Mouse (Mus musculus) layer of hippocampus, adult 9-10 months (tissue): Measurements from ENCODE around the gene Speer4b.
"Not testable (repeated sequence)": the region's sequence is repeated elsewhere in the genome, so short reads cannot be mapped to it uniquely, and the experiment has no call there.

Source experiments
- DNase-seq: peaks from one replicate; pipeline ENCODE4 v3.0.0; 2022; ENCODE audit warnings: low spot score

Gene Speer4b

DNA sequence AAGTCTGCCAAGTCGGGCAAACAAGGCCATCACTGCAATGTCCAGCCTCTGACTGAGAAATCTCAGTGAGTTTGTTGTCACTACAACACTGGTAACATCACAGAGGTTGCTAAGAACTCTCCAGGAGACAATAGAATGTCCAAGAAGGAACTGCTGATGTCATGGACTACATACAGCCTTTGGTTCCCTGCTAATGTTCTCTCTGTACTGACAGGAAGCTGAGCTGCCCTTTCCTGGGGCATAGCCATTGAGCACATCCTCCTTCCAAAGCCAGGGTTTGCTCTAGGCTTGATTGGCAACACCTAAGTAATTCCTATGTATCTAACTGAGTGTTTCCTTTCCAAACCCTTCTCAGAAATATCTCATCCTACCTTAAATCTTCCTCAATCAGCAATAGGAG, at the start of gene Speer4b:
Gene Speer4b (minus strand): TSS at position 101 of the 400 bp plus-strand sequence.
- DNase-seq = not testable (repeated sequence)

DNA sequence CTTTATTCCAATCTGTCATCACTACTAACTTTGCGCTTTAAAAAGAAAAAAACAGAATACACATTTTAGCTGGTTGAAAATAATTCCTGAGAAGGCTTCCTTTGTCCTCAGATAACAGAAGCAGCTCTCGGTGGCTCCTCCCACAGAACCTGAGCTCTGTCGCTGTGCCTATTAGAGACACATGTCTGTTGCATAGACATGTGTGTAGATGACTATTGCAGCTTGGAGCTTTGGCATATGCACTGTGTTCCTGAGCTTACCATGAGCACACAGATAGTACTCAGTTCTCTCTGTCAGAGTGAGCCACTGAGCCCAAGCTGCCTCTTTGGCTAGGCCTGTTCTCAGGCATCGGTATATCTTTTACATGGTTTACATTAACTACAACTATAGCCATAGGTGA, 48.1 kb upstream of the Speer4b start:
- no peak for DNase-seq

DNA sequence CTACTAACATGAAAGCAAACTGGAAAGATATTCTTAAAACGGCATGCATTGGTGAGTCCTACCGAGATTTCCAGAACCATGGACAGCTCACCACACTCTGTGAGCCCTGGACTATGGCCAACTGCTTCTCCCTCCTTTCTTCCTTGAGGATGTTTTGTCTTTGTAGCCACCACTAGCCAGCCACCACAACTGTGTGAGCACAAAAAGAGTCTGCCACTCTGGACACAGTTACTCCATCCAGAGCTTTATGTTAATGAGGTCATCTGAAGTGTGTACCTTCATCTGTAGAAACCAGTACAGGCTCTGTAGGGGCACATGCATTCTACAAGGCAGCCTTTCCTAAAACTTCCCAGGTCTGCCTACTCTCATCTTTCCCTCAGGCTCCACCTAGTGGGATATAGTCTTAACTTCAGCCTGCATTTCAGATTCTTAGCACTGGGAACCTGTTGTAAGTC, 43.6 kb upstream of the Speer4b start:
- DNase-seq = peak; percentile 22

DNA sequence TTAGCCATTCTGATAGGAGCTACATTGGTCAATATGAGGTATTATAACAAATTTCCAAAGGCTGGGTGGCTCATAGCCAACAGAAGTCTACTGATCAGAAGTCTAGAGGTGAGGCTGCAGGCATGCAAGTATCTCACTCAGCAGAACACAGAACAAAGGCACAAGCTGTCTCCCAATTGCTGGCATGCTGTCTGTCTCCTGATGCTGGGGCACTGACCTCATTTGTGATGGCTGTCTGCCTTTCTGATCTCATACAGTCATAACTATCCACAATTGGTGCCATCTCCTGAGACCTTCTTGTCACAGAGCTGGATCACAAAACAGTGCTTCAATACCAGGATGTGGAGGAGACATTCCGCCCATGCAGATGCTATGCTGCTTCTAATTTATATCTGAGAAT, 25.7 kb upstream of the Speer4b start:
- DNase-seq = no peak

DNA sequence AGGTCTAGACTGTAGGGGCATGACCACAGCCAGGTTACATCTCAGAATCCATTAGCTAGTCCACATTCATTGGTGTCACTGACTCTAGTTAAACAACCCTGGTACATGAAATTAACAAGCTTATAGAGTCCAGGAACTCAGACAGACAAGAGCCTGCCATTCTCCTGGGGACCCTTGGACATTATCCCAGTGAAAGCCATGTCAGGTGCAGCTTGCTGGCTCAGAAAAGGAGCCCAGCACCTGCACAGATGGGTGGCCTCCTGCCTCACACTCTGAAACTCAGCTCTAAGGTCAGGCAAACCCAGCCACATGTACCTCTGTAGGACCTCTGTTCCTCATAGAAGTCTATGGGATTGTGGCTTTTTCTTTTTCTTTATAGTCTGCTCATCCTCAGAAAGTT, 17.5 kb upstream of the Speer4b start:
- no peak for DNase-seq

DNA sequence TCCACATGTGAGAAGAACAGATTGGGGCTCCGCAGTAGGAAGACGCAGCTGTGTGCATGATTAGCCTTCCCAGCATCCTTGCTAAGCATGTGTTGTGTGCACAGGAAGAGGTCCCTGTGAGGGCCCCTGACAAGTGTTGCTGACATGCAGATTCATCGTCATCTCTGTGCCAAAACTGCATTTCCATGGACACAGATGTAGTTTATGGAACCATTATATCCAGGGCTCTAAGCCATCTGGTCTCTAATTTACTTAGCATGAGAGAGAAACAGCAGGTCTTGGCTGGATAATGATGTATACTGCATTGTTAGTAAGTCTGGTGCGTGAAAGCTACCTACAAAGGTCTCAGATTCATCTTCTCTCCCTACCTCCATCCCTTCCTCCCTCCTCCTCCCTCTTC, 10.3 kb downstream of the Speer4b start:
- no peak for DNase-seq

DNA sequence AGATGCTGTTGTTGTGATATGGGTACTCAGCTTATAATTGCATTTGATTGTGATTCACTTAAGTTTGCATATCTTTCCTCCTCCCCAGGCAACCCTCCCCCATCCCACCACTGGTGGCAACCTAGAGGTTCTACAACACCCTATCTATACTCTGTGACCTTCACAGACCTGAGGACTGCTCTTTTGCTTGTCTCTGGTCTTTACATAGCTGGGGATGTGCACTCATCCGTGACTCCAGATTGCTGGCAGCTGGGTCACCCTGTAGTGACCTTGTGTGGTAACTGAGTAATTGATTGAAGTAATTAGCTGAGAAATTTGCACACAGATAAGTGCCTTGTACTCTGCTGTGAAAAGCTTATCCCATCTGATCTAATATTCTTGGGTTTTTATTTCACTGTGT, 15.1 kb downstream of the Speer4b start:
- no peak for DNase-seq

DNA sequence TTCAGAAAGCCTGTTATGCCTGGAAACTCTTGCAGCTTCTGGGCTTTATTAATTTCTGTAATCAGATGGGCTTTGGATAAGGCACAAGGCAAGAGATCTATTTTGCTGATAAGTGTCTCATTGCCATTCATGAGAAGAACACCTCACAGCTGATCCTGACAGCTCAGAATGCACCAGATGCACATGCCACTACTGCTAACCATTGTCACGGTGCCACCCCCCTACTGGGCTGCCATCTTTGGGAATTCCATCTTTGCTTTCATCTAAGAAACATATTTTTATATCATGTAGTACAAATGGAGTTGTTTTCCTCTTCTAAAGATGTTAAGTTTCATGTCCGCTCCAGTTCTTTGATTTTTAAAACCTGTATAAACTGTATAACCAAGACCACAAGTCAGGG, 19.5 kb downstream of the Speer4b start:
- no peak for DNase-seq

DNA sequence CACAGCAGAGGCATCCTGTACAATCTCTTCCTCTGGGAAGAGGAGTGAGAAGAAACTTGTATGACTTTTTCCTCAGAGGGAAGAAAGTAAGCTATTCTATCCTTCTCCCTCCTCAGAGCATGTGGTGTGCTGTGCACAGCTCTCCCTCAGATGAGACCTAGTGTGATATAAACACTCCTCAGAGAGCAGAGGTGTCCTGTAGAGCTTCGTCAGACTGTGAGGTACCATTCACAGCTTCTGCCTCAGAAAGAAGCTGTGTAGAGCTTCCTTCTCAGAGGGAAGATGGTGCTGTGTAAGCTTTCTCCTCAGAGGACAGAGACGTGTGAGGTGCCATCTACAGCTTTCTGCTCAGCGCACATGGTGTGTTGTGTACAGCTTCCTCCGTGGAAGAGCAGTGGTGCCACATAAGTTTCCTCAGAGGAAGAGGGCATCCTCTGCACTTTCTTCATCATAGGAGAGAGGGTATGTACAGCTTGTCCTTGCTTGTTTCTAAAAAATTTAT, 26.2 kb downstream of the Speer4b start:
- DNase-seq = no peak

DNA sequence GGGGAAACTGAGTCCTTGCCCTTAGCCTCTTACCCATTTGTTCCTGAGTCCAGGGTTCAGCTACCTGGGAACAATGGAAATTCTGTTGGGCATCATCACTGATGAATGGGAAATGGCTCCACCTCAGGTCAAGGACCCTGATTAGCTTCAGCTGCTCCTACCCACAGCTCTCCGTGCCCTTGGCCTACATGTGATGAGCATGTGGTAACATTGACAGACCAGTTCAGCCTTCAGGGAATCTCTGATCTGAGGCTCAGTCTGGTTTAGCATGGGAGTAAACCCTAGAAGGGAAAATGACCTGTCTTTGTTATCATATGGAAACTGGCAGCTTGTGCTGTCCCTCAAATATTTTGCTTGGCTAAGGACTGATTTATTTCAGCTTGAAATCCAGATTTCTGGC, 43.6 kb downstream of the Speer4b start:
- DNase-seq = no peak

DNA sequence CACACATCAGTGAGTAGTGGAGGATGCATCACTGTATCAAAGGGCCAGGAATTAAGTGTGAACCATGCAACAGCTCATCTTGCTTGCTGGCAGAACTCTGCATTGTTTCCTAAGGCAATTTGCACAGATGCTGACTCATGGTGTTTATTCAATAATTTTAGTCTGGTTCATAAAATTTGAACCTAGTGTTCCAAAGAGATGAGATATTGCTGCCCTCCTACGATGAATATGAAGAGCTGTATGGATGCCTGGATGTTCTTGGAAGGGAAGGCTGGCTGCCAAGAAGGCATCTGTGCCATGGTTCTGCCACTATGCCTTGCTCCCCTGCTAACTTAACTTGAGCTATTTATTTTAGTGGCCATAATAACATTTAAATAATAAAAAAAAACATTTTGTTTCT, 44.3 kb downstream of the Speer4b start:
- DNase-seq = peak; percentile 41

DNA sequence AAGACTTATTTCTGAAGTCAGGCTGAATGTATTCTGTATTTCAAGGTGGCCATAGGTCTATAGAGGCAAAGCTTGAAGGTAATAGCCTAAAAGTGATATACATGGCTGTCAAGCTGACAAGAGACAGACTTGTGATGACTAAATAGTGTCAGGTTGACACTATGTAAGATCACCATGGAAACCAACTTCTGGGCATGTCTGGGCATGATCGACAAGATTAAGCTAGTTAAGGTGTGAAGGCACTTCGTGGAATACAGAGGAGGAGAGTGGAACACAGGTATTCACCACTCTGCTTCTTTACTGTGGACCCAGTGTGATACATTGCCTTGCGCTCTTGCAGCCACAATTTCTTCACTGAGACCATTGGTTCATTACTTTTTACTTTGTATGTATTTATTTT, 46.9 kb downstream of the Speer4b start:
- no peak for DNase-seq

DNA sequence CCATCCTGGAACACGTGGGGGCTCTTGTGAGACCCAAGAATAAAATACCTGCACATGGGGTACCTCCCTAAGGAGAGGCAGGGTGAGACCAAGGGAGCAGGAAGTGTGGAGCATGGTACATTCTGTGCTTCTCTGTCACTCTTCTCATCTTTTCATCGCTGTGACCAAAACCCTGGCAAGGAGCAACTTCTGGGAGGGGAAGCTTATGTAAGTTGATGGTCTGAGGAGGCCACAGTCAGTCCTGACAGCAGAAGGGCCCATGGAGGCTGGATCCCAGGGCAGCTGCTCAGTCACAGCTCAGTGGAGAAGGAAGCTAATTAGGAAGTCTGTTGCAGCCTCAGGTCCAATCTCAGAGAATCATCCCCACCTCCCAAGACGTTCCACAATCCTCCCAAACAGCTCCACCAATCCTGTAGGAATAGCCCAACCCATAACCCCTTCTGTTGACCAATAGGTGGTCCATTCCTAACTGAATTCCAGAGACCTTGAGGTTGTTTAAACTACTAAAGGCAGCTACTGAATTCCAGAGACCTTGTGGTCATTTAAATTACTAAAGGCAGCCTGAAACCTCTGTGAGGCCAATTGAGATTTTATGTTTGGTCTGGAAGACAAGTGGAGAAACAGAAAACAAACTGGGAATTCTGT, 47.9 kb downstream of the Speer4b start:
- DNase-seq = no peak
